Mouse (Mus musculus) urinary bladder, postnatal 14 days (tissue): ENCODE measurements around the gene Arrb1.

Experiments used
- DNase-seq: peaks from one replicate; pipeline ENCODE4 v3.0.0; 2021; ENCODE audit warnings: low spot score

Gene Arrb1

DNA sequence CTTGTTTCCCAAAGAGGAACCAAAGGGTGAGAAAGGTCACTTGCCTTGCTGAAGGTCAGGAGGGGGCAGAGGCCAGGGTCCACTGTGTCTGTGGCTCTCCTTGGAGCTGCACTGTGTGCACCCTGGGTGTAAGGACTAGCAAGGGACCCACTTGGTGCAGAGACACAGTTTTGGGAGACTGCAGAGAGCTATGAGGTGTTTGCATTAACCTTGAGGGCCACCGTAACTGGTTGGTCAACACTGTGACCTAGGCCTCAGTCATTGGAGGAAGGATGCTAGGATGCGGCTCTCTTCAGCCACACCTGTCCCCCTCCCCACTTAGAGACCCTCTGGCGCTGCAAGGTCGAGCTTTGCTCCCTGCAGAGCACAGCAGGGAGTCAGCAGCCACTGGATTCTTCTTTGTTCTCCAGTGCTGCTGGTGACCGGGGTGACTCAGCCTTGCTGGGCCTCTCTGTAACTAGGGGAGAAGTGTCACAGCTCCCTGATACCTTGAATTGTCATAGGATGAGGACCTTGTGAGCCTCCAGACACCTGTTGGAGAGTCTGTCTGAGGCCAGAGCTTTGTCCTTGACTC is 2.0 kb downstream of the Arrb1 start:
- DNase-seq, result no peak

- no peak for DNase-seq
Observed at GRCm38 (mm10) chr7:99538421-99538820, 3.2 kb downstream of the Arrb1 start.

DNA sequence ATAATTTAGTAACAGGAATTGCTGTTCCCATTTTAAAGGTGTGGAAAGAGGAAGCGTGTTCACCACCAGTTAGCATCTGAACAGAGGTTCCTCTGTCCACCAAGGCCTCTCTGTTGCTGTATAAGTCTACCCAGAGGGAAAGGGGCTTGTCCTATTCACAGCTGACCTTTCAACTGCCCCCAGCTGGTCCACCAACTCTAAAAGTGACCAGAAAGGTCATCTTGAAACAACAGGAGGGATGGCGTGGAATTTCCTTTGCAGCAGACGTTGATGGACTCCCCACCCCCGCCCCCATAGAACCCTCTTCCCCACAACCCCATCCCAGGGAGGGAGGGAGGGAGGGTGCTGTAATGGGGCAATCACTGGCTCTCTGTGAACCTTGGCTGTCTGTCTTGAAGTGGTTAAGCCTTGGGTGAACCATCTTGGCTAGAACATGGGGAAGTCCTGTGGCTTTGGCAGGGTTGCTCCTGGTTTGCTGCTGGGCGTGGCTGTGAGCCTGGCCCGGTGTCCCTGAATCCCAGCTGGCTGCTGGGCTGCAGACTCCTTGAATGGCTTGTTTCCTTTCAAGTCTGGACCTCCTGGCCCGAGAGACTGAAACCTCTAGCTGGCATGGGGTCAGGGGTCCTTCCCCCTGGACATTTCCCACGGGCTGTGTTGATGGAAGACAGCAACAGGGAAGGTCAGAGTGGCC is 4.1 kb downstream of the Arrb1 start:
- DNase-seq, result peak; percentile 59

GRCm38 (mm10) chr7:99540016-99540415 is 4.8 kb downstream of the Arrb1 start:
- no peak for DNase-seq

GRCm38 (mm10) chr7:99541204-99541603 is 5.9 kb downstream of the Arrb1 start:
- no peak for DNase-seq

- DNase-seq, result no peak
Observed at GRCm38 (mm10) chr7:99544272-99544671, 9.0 kb downstream of the Arrb1 start.

DNA sequence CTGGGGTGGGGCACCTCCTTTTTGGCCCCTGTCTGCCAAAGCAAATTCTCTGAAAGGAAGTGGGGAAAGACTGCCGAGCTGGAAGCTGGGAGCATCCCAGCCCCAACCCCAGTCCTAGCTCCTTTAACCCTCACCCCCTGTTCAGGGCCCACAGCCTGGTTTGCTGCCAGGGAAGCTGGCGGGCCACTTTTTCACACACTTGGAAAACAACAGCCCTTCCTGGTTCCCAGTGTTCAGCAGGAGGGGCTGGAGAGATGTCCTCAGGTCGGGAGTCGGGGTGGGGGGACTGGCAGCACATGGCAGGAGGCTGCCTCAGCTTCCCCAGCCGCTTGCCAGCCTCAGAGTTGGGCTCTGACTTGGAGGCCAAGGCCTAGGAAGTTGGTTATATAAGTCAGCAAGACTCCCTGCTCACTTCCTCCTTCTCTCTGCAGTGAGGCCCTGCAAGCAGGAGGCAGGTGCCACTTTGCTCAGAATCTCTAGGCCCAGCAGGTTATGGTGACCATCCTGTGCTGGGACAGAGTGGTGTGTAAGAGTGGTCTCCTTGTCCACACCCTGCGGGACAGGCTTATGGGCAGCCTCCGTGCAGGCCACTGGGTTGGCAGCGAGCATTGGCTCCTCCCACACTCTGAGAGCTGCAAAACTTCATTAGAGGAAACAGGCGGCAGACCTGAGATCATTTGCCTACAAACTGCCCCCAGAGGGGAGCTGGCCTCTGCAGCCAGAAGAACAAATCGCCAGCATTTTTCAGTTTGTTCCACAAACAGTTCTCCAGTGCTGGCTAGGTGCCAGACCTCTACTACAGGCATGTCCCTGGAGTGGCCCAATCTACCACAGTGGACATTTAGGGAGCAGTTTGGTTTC is 10.8 kb downstream of the Arrb1 start:
- peak; percentile 71 for DNase-seq

GRCm38 (mm10) chr7:99547584-99548487 is 12.6 kb downstream of the Arrb1 start:
- DNase-seq, result no peak

DNA sequence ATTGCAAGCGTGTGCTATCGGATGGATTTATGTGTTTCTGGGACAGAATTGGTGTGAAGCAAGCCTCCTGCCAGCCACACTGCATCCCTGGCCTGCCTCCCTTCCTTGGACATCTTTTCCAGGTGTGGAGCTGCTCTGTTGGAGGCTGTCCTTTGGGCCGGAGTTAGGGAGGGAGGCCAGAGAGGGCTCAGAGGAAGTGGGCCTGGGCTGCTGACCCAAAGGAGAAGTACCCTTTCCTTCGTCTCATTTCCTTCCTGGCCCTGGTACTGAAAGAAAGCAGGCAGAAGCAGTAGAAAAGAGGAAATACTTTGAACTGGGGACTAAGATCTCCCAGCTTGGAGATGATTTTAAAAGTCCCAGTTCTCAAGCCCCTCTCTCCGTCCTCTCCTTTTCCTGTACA is 14.4 kb downstream of the Arrb1 start:
- DNase-seq, result no peak

DNA sequence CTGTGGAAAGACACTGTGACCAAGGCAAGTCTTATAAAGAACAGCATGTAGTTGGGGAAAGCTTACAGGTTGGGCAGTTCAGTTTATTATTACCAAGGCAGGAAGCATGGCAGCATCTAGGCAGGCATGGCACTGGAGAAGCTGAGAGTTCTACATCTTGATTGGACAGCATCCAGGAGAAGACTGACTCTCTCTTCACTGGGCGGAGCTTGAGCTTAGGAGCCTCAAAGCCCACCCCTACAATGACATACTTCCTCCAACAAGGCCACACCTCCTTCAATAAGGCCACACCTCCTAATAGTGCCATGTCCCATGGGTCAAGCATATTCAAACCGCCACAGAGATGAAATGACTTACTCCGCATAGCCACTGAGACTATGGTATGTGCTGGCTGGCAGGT is 16.4 kb downstream of the Arrb1 start:
- DNase-seq, result no peak

- no peak for DNase-seq
Observed at GRCm38 (mm10) chr7:99553222-99553884, 18.1 kb downstream of the Arrb1 start.

- DNase-seq, result no peak
Observed at GRCm38 (mm10) chr7:99553885-99554269, 18.6 kb downstream of the Arrb1 start.

DNA sequence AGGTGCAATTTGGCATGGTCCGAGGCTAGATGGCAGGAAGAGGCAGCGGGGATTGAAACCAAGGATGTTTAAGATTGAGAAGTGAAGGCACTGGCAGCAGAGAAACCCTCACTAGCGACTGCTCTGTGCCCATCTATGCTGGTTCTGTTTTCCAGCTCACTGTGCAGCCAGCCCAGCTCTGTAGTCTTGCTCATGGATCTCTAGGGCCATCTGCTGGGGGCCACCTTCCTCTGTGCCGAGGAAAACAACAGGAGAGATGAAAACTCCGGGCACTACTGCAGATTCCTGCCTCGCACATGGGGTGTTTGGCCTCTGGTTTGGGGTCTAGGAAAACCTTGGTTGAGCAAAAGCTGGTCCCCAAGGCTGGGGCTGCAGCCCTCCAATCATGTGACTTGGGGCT is 20.6 kb downstream of the Arrb1 start:
- DNase-seq, result peak; percentile 73

DNA sequence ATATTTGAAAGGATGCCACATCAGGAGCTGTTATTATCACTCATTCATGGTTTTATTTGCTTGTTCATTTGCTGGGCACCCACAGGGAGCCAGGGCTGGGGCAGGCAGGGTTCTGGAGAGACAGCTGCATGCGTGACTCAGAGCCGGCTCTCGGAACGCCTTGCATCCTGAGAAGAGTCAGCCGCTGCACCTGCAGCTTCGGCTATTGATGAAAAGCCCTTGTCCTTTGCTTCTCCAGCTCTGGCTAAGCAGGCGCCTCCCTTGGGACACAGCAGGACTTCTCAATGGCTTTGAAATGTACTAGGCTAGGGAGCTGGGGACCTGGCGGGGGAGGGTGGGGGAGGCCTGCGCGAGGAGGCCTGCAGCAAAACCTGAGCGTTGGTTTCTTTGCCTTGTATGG is 23.8 kb downstream of the Arrb1 start:
- no peak for DNase-seq

DNA sequence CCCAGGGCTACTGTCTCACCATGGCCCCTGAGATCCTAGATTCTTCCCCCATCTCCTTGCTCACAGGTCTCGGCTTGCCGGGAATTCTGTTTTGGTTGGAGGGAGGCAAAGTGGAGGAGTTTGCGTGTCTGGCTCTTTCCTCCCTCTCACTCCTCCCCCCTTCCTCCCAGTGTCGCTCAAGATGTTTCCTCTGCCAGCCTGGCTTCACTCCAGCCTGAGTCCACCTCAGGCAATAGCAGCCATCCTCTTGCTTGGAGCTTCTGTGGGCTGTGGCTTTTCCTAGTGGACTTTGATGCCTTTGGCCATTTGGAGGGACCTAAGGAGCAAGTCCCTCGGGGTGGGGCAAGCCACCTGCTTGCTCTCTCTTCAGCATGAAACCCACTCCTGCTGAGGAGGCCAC is 27.2 kb downstream of the Arrb1 start:
- DNase-seq, result peak; percentile 34

- DNase-seq, result no peak
Observed at GRCm38 (mm10) chr7:99563224-99563623, 28.0 kb downstream of the Arrb1 start.

DNA sequence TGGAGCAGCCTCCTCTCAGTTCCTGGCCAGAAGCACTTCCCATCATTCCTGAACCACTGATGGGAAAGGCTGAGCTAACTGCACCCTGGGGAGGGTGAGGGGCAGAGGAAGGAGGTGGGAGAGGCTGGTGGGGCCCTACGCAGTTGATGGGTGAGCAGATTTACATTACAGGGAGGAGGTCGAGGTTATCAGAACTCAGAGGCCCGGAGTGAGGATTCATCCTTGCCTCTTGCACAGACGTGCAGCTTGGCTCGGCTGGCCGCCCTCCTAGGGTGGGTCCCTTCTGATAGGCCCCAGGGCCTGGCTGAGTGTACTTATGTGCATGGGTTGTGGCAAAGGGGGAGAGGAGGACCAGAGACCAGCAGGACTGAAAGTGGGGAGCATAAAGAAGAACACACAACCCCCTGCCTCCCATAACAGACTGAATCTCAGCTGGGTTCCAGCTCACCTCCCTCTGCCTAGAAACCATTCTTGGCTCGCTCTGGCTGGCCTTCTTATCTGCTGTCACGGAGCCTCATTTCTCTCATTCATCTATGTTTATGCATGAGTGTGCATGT is 30.1 kb downstream of the Arrb1 start:
- no peak for DNase-seq

- DNase-seq, result no peak
Observed at GRCm38 (mm10) chr7:99570680-99571079, 35.4 kb downstream of the Arrb1 start.

DNA sequence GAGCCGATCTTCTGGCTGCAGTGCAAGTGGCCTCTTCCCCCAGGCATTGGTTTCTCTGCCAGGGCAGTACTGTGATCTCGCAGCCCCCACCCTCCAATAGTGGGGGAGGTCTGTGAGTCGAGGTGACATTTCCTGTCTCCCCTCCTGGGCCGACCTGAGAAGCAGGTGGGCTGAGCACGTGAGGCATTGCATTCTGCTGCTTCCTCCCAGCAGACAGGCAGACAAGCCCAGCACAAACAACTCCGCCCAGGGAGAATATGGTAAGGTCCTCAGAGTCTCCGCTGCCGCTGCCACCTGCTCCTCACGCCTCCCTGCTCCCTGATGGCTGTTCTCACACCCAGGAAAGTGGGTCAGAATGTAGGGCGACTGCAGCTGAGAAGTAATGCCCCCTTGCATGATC is 37.7 kb downstream of the Arrb1 start:
- DNase-seq, result no peak

DNA sequence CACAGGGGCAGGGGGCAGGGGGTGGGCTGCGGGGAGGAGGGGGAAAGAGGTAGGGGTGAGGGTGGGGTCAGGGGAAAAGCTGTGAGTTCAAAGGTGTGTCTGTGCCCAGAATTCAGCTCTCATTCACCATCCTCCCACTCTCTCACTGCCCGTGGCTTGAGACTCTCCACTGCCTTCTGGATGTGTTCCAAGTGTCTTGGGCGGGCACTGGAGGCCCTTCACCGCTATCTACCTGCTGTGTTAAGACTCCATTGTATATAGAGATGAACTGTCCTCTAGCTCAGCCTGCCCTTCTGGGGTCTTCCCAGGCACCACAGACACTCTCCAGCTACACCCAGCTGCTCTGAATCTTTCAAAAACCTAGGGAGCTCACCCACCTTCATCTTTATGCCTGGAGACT is 38.1 kb downstream of the Arrb1 start:
- no peak for DNase-seq

DNA sequence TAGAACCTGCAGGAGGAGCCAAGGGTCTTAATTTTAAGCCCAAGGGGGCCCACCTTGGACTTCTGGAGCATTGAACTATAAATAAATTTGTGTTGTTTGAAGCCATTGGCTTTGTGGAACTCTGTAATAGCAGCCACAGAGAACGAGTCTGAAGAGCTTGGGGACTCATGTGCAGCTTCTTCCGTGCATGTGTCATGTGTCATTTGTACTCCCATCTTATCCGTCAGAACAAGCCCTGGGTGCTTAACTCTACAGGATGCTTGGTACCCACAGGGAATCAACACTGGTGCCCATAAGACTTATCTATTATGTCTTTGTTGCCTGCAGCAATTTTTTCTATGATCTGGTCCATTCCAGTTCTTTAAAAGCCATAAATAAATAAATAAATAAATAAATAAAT is 43.0 kb downstream of the Arrb1 start:
- no peak for DNase-seq
